Mouse (Mus musculus) testis, adult 2 months (tissue): ENCODE data around the gene Fmnl1. TPM values are rescaled to one million over a fixed set of nuclear protein-coding genes. Genes with fewer than 3 reads are reported as not detected.
A peak's percentile ranks its signal among the peaks of the same experiment; 100 is the strongest.
"Not testable (repeated sequence)": the region's sequence is repeated elsewhere in the genome, so short reads cannot be mapped to it uniquely, and the experiment has no call there.

Experiments used
- H3K27ac ChIP-seq: fragments of 200-500 bp; 2 replicates; pipeline ENCODE4 v1.5.1; 2012; ENCODE audit warnings: low read depth, low read length; ENCODE audit not compliant: control insufficient read depth, insufficient read depth
- H3K27me3 ChIP-seq: fragments of 200-500 bp; 2 replicates; pipeline ENCODE4 v1.6.1; 2012; ENCODE audit warnings: mild to moderate bottlenecking, low read length, moderate library complexity; ENCODE audit not compliant: control insufficient read depth, insufficient read depth
- H3K36me3 ChIP-seq: fragments of 200-500 bp; 2 replicates; pipeline ENCODE4 v1.6.1; 2012; ENCODE audit warnings: mild to moderate bottlenecking, low read length; ENCODE audit not compliant: control insufficient read depth, insufficient read depth
- H3K4me1 ChIP-seq: fragments of 200-500 bp; 2 replicates; pipeline ENCODE4 v1.6.1; 2012; ENCODE audit warnings: low read length; ENCODE audit not compliant: control insufficient read depth, insufficient read depth
- H3K4me3 ChIP-seq: fragments of 200-500 bp; 2 replicates; pipeline ENCODE4 v1.5.1; 2012; ENCODE audit warnings: low read depth, mild to moderate bottlenecking, low read length, moderate library complexity, mixed read lengths; ENCODE audit not compliant: control insufficient read depth
- CTCF ChIP-seq: fragments of 200-500 bp; IDR thresholded peaks from 2 replicates; pipeline ENCODE4 v1.5.1; 2012; ENCODE audit warnings: low read depth, mild to moderate bottlenecking, inconsistent platforms, low read length, moderate library complexity; ENCODE audit not compliant: control insufficient read depth, insufficient read depth, insufficient replicate concordance
- POLR2A ChIP-seq: fragments of 200-500 bp; IDR thresholded peaks from 2 replicates; pipeline ENCODE4 v1.6.1; 2012; ENCODE audit warnings: low read depth, mild to moderate bottlenecking, inconsistent platforms, low read length, moderate library complexity; ENCODE audit not compliant: control insufficient read depth
- polyA plus RNA-seq: library from polyadenylated mRNA; depleted of rRNA; stranded (reverse); fragments of >200 nt; gene quantifications from 2 replicates; pipeline ENCODE4 v1.2.3, GENCODE M21; 2012

The Fmnl1 gene
- polyA plus RNA-seq, 1 experiment, result 21.6 TPM

- H3K27me3 ChIP-seq, result no peaks in the 10 kb centered on the region
- H3K4me3 ChIP-seq, result peak within 1 kb of the TSS; percentile 78
- TF ChIP-seq POLR2A (peak; percentile 74; the same call in 1 of the 2 replicates), CTCF (no peak)
- no peaks in the 10 kb centered on the region for H3K36me3 ChIP-seq
- no peak within 1 kb of the TSS for H3K27ac ChIP-seq
- peaks cover 2% of the 10 kb centered on the region; the same call in 1 of the 2 replicates for H3K4me1 ChIP-seq
These were observed 47.0 kb downstream of the Fmnl1 start, which contains the start of gene Spata32 for GRCm38 (mm10) chr11:103217790-103218516. Spata32 (minus strand) TSS chr11:103218432.

- no peaks in the 10 kb centered on the region for H3K27me3 ChIP-seq
- H3K4me1 ChIP-seq, result peaks cover 2% of the 10 kb centered on the region; the same call in 1 of the 2 replicates
- no peaks in the 10 kb centered on the region for H3K36me3 ChIP-seq
- no peak for TF ChIP-seq POLR2A
- H3K4me3 ChIP-seq, result peak overlapping the region; percentile 78
- H3K27ac ChIP-seq, result no peak overlapping the region
These were observed 47.6 kb downstream of the Fmnl1 start for GRCm38 (mm10) chr11:103218517-103218901.

- no peaks in the 10 kb centered on the region for H3K36me3 ChIP-seq
These were observed 48.4 kb downstream of the Fmnl1 start for GRCm38 (mm10) chr11:103219259-103219658.

GRCm38 (mm10) chr11:103219995-103220394 is 49.1 kb downstream of the Fmnl1 start:
- no peaks in the 10 kb centered on the region for H3K36me3 ChIP-seq

More at GRCm38 (mm10) chr11:103219259-103219658, 48.4 kb downstream of the Fmnl1 start:
- Histone ChIP-seq H3K27ac (no peak overlapping the region), H3K4me1 (peaks cover 2% of the 10 kb centered on the region; the same call in 1 of the 2 replicates), H3K27me3 (no peaks in the 10 kb centered on the region), H3K4me3 (peak overlapping the region; percentile 78)
- TF ChIP-seq CTCF, result no peak
- TF ChIP-seq POLR2A, result no peak

DNA sequence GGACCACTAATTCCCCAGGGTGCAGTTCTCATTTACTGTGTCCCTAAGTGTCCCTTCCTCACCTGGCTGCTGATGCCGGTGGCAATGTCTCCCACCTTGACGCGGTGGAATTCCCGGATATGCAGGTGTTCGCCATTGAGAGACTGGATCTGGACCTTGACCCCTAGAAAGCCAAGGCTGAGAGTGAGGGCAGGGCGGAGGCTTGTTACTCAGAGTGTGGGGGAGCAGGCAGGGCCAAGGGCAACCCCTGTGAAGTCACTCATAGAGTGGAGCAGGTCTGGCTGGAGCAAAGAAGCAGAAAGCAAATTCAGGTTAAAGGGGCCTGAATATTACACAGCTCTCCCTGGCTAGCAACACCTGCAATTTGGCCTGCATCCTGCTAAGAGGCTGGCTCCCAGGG is 50.5 kb downstream of the Fmnl1 start:
- Histone ChIP-seq H3K27ac (no peak overlapping the region), H3K4me3 (no peak overlapping the region), H3K27me3 (no peaks in the 10 kb centered on the region), H3K36me3 (no peaks in the 10 kb centered on the region), H3K4me1 (peaks cover 2% of the 10 kb centered on the region; the same call in 1 of the 2 replicates)
- TF ChIP-seq CTCF, result no peak
- no peak for TF ChIP-seq POLR2A

More at GRCm38 (mm10) chr11:103219995-103220394, 49.1 kb downstream of the Fmnl1 start:
- peaks cover 2% of the 10 kb centered on the region; the same call in 1 of the 2 replicates for H3K4me1 ChIP-seq
- peak overlapping the region; percentile 78 for H3K4me3 ChIP-seq
- TF ChIP-seq CTCF (no peak), POLR2A (no peak)
- no peaks in the 10 kb centered on the region for H3K27me3 ChIP-seq
- no peak overlapping the region for H3K27ac ChIP-seq

GRCm38 (mm10) chr11:103222718-103223117 is 51.8 kb downstream of the Fmnl1 start:
- not testable (repeated sequence) for H3K4me1 ChIP-seq, H3K36me3 ChIP-seq, H3K4me3 ChIP-seq, H3K27ac ChIP-seq, H3K27me3 ChIP-seq

DNA sequence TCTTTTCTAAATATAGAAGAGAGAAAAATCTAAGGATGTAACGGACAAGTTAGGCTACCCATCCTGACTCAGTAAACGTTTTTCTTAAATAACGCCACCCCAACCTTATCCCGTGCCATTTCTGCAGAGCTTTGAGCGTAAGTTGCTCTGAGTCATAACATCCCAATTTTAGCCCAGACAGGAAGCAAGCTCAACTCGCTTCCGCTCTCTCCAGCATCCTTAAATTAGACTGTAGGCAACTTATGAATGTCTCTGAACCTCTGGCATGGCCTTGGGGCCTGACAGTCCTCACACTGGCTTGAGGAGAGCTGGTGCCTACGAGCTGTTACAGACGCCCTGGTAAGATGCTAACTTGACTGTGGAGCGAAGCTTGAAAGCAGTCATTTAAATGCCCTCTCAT is 52.5 kb downstream of the Fmnl1 start:
- no peak overlapping the region for H3K27ac ChIP-seq

DNA sequence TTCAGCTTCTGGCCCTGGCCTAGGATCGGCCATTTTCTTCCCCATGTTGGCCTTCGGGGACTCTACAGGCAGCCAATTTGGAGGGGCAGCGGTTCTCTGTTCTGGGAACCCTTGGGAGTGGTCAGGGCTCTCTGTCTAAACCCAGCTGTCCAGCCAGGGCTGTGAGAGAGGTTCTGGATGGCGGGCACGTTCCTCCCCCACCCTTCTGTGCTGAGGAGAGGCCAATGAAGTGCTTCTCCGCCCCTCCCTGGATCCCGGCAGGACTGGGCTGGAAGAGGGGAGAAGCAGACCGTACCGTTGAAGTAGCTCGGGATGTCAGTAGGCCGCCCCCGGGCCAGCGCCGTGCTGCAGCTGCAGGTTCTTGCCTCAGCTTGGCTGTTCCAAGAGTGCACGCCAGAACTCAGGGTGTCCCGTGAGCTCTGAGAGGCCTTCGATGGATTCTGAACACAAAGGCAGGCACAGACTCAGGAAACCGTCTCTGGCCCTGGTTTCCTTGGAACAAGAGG is 53.1 kb downstream of the Fmnl1 start:
- no peak overlapping the region for H3K4me3 ChIP-seq
- no peaks in the 10 kb centered on the region for H3K36me3 ChIP-seq
- no peaks in the 10 kb centered on the region for H3K4me1 ChIP-seq
- no peaks in the 10 kb centered on the region for H3K27me3 ChIP-seq
- no peak for TF ChIP-seq CTCF
- TF ChIP-seq POLR2A, result no peak
- H3K27ac ChIP-seq, result no peak overlapping the region

More for the DNA sequence above, 52.5 kb downstream of the Fmnl1 start:
- TF ChIP-seq CTCF, result no peak
- TF ChIP-seq POLR2A, result no peak
- no peak overlapping the region for H3K4me3 ChIP-seq
- peaks cover under 1% of the 10 kb centered on the region; the same call in 1 of the 2 replicates for H3K4me1 ChIP-seq
- no peaks in the 10 kb centered on the region for H3K27me3 ChIP-seq
- no peaks in the 10 kb centered on the region for H3K36me3 ChIP-seq
